Mouse (Mus musculus) heart, postnatal 0 days (tissue): ENCODE data around the gene Neb. TPM values are rescaled to one million over a fixed set of nuclear protein-coding genes. Genes with fewer than 3 reads are reported as not detected.

Experiments used
- ATAC-seq: fragments of 200-750 bp; cut with Nextera tagmentation; 2 replicates; pipeline ENCODE4 v1.8.0; 2017; ENCODE audit warnings: low read depth, moderate number of reproducible peaks, moderate library complexity; ENCODE audit not compliant: insufficient read depth
- DNase-seq: peaks from one replicate; pipeline ENCODE4 v3.0.0-alpha.2; 2016; ENCODE audit warnings: low spot score
- H3K27ac ChIP-seq: fragments of 300-500 bp; sonication (generic); 2 replicates; pipeline ENCODE4 v1.5.1; 2014; ENCODE audit warnings: low read depth, mild to moderate bottlenecking
- H3K27me3 ChIP-seq: fragments of 300-500 bp; sonication (generic); 2 replicates; pipeline ENCODE4 v1.6.1; 2014; ENCODE audit warnings: low read length, mixed read lengths; ENCODE audit not compliant: control insufficient read depth, insufficient read depth
- H3K36me3 ChIP-seq: fragments of 300-500 bp; sonication (generic); replicated peaks from 2 replicates; pipeline ENCODE4 v1.6.1; 2014; ENCODE audit warnings: low read length, mixed read lengths; ENCODE audit not compliant: control insufficient read depth, insufficient read depth
- H3K4me1 ChIP-seq: fragments of 300-500 bp; sonication (generic); 2 replicates; pipeline ENCODE4 v1.6.1; 2014; ENCODE audit warnings: antibody characterized with exemption; ENCODE audit not compliant: control insufficient read depth, insufficient read depth
- H3K4me2 ChIP-seq: fragments of 300-500 bp; sonication (generic); 2 replicates; pipeline ENCODE4 v1.6.1; 2014; ENCODE audit warnings: low read depth, mild to moderate bottlenecking, low read length, moderate library complexity
- H3K4me3 ChIP-seq: fragments of 300-500 bp; sonication (generic); 2 replicates; pipeline ENCODE4 v1.5.1; 2014; ENCODE audit warnings: low read depth, low read length
- H3K9ac ChIP-seq: fragments of 300-500 bp; sonication (generic); replicated peaks from 2 replicates; pipeline ENCODE4 v1.6.1; 2014; ENCODE audit warnings: low read depth, low read length, mixed read lengths
- H3K9me3 ChIP-seq: fragments of 300-500 bp; sonication (generic); replicated peaks from 2 replicates; pipeline ENCODE4 v1.6.1; 2016; ENCODE audit warnings: low read length; ENCODE audit not compliant: control insufficient read depth
- CTCF ChIP-seq: IDR thresholded peaks from 2 replicates; pipeline ENCODE4 v1.5.1; 2016; ENCODE audit warnings: antibody characterized with exemption, control low read depth, low read depth
- EP300 ChIP-seq: IDR thresholded peaks from 2 replicates; pipeline ENCODE4 v1.6.1; 2016; ENCODE audit warnings: antibody characterized with exemption, low read depth
- WGBS: fragments of 180-500 bp; shearing (Covaris S2); extraction: QIAGEN DNeasy Blood & Tissue Kit; methylation state at CpG from one replicate; pipeline ENCODE4 v1.1.7; 2014; 5-methylcytosine and 5-hydroxymethylcytosine counted together
- polyA plus RNA-seq: library from polyadenylated mRNA; unstranded; fragments of >200 nt; fragmentation: Nextera tagmentation; extraction: Ambion mirVana; gene quantifications from 2 replicates; pipeline ENCODE4 v1.2.1, GENCODE M21; 2015
- total RNA-seq: library from RNA; depleted of rRNA; stranded (reverse); fragments of >200 nt; gene quantifications from 2 replicates; pipeline ENCODE4 v1.2.3, GENCODE M21; 2014; ENCODE audit warnings: low replicate concordance

Neb gene
- total and polyA plus RNA-seq, 2 experiments from 2014 or later, result 1.4 to 4.4 TPM

- DNase-seq (no peak), ATAC-seq (peak; percentile 69)
- H3K9ac ChIP-seq, result no peak overlapping the region
- H3K9me3 ChIP-seq, result no peaks in the 10 kb centered on the region
- peak overlapping the region; percentile 68; the same call in 1 of the 2 replicates for H3K27ac ChIP-seq
- H3K4me3 ChIP-seq, result no peak overlapping the region
- H3K27me3 ChIP-seq, result no peaks in the 10 kb centered on the region
- no peaks in the 10 kb centered on the region for H3K36me3 ChIP-seq
- peak overlapping the region; percentile 41; the same call in 1 of the 2 replicates for H3K4me2 ChIP-seq
- H3K4me1 ChIP-seq, result peaks cover 8% of the 10 kb centered on the region; the same call in 1 of the 2 replicates
- WGBS, result 42% methylated on average over 6 of the region's 6 CpGs
- TF ChIP-seq EP300, result no peak
- no peak for TF ChIP-seq CTCF
Measured at GRCm38 (mm10) chr2:52386451-52386850, 8.2 kb upstream of the Neb start.

DNA sequence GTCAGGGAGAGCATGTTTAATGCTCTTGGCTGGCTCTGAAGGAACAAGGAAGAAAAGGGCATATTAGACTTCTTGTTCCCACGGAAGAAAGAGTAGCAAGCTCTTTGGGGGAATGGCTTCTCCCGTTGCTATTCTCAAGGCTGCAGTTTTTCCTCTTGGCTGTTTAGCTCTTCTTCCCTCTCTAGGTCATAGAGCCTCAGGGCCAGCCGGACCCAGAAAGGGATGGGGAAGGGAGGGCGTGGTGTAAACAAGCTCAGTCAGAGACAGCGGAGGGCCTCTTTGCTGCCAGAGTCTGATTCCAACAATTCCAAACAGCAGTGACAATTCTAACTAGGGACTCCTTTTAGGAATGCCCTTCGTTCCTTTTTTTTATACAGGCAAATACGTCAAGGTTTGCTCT, 7.8 kb upstream of the Neb start:
- DNase-seq (peak; percentile 30), ATAC-seq (peak; percentile 81)
- 22% methylated on average over 7 of the region's 7 CpGs for WGBS
- TF ChIP-seq CTCF (no peak), EP300 (no peak)
- no peaks in the 10 kb centered on the region for H3K27me3 ChIP-seq
- H3K4me2 ChIP-seq, result peak overlapping the region; percentile 41
- peak overlapping the region; percentile 68 for H3K27ac ChIP-seq
- no peaks in the 10 kb centered on the region for H3K9me3 ChIP-seq
- no peaks in the 10 kb centered on the region for H3K36me3 ChIP-seq
- no peak overlapping the region for H3K9ac ChIP-seq
- no peak overlapping the region for H3K4me3 ChIP-seq
- peaks cover 8% of the 10 kb centered on the region; the same call in 1 of the 2 replicates for H3K4me1 ChIP-seq

GRCm38 (mm10) chr2:52378848-52379261, 581 bp upstream of the Neb start:
- ATAC-seq (no peak), DNase-seq (no peak)
- Histone ChIP-seq H3K9ac (no peak overlapping the region), H3K9me3 (no peaks in the 10 kb centered on the region), H3K4me3 (no peak overlapping the region), H3K4me1 (no peaks in the 10 kb centered on the region), H3K27me3 (no peaks in the 10 kb centered on the region), H3K27ac (no peak overlapping the region; the same call in 1 of the 2 replicates), H3K4me2 (no peak overlapping the region), H3K36me3 (no peaks in the 10 kb centered on the region)
- TF ChIP-seq EP300 (no peak), CTCF (no peak)
- 68% methylated on average over 10 of the region's 10 CpGs for WGBS

GRCm38 (mm10) chr2:52377706-52378447, 397 bp downstream of the Neb start:
- Histone ChIP-seq H3K4me2 (0 out of 2 replicates have a peak overlapping the region, but pooled peaks have one; percentile 22), H3K4me1 (no peaks in the 10 kb centered on the region), H3K4me3 (peak overlapping the region; percentile 11; the same call in 1 of the 2 replicates), H3K36me3 (no peaks in the 10 kb centered on the region), H3K9ac (no peak overlapping the region), H3K9me3 (no peaks in the 10 kb centered on the region), H3K27me3 (no peaks in the 10 kb centered on the region), H3K27ac (no peak overlapping the region)
- ATAC-seq (no peak), DNase-seq (no peak)
- TF ChIP-seq CTCF (no peak), EP300 (no peak)
- WGBS, result 55% methylated on average over 13 of the region's 13 CpGs

GRCm38 (mm10) chr2:52374706-52375105, 3.6 kb downstream of the Neb start:
- Histone ChIP-seq H3K27ac (no peak overlapping the region), H3K4me3 (no peak overlapping the region), H3K9me3 (no peaks in the 10 kb centered on the region), H3K9ac (no peak overlapping the region), H3K36me3 (no peaks in the 10 kb centered on the region), H3K27me3 (no peaks in the 10 kb centered on the region), H3K4me1 (peaks cover 24% of the 10 kb centered on the region), H3K4me2 (no peak overlapping the region)
- WGBS, result 90% methylated on average over 6 of the region's 6 CpGs
- DNase-seq, result no peak
- TF ChIP-seq CTCF, result no peak
- no peak for TF ChIP-seq EP300
- no peak for ATAC-seq
